Mouse (Mus musculus) c-Kit-positive CD71-negative TER-119-negative erythroid progenitor cells, embryonic 14.5 days (primary cell): ENCODE measurements around the gene Pdxk.
"Not testable (repeated sequence)": the region's sequence is repeated elsewhere in the genome, so short reads cannot be mapped to it uniquely, and the experiment has no call there.

Source experiments
- DNase-seq: peaks from one replicate; pipeline ENCODE4 v3.0.0-alpha.2; 2013; ENCODE audit warnings: low read depth

Gene Pdxk

GRCm38 (mm10) chr10:78464792-78465207 lies at the start of gene Pdxk:
Gene Pdxk (minus strand): TSS chr10:78464975.
- DNase-seq, result peak; percentile 91

GRCm38 (mm10) chr10:78502986-78503733 lies 38.4 kb upstream of the Pdxk start:
- no peak for DNase-seq

DNA sequence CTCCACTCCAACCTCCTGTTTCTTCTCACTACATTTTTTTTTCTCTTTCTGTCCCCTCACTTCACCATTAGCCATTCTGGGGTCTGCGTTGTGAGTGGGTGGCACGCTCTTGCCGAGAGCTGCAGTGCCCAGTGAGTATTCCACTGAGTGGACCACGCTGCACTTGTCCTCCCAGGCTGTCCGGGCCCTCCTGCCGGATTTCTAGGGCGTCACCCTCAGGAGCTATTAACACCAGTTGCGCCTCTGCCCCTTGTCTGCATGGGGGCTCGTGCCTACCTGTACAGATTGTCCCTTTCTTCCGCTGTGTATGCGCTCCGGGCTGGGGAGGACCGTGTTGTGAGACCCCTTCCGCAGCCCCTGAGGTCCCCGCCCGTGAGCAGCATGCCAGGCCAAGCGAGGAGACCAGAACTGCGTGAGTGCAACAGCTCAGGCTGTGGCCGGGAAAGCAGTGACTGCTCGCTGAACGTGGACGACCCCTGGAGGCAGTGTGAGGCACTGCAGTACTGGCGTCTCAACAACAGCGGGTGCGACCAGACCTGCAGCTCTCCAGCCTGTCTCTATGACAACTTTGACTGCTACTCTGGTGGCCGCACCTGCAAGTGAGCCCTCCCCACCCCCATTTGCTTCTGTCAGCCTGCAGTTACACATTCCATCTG lies 22.8 kb upstream of the Pdxk start:
- peak; percentile 66 for DNase-seq

- DNase-seq, result no peak
These were observed 22.1 kb upstream of the Pdxk start for GRCm38 (mm10) chr10:78486871-78487270.

GRCm38 (mm10) chr10:78485369-78485768 lies 20.6 kb upstream of the Pdxk start:
- DNase-seq, result not testable (repeated sequence)

GRCm38 (mm10) chr10:78481928-78482499 lies 17.2 kb upstream of the Pdxk start:
- peak; percentile 81 for DNase-seq

- no peak for DNase-seq
These were observed 16.5 kb upstream of the Pdxk start for GRCm38 (mm10) chr10:78480954-78481927.

GRCm38 (mm10) chr10:78476821-78477220 lies 12.0 kb upstream of the Pdxk start:
- no peak for DNase-seq

DNA sequence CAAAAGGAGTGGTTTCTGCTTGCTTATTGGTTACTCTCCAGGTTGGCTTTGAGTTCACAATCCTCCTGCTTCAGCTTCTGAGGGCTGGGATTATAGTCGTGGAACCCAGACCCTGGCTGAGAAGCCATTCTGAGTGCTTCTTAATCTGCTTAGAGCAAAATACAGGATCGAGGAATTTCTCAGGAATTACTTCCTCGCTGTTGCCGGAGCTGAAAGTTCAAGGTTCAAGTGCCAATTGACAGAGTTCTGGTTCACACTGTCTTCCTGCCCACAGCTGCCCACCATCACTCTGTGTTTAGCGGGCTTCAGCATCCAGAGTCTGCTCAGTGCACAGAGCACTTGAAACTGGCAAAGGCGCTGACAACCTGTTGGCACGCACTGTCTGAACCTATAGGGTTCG lies 10.0 kb upstream of the Pdxk start:
- DNase-seq, result no peak

- no peak for DNase-seq
These were observed 8.7 kb upstream of the Pdxk start for GRCm38 (mm10) chr10:78473434-78473833.

DNA sequence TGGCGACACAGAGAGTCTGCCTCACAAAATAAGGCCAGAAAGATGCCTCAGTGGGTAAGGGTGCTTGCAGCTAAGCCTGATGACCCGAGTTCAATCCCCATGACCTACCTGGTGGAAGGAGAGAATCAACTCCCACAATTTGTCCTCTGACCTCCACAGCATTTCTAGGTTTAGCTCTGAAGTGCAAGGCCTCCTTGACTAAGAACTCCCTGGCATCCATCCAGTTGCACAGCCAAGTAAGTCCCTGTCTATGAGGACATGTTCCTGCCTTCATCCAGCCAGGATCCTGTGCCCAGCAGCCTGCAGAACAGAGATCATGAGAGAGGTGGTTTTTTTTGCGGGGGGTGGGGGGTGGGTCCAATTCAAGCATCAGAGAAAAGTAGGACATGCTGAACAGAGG lies 7.3 kb upstream of the Pdxk start:
- DNase-seq, result no peak

DNA sequence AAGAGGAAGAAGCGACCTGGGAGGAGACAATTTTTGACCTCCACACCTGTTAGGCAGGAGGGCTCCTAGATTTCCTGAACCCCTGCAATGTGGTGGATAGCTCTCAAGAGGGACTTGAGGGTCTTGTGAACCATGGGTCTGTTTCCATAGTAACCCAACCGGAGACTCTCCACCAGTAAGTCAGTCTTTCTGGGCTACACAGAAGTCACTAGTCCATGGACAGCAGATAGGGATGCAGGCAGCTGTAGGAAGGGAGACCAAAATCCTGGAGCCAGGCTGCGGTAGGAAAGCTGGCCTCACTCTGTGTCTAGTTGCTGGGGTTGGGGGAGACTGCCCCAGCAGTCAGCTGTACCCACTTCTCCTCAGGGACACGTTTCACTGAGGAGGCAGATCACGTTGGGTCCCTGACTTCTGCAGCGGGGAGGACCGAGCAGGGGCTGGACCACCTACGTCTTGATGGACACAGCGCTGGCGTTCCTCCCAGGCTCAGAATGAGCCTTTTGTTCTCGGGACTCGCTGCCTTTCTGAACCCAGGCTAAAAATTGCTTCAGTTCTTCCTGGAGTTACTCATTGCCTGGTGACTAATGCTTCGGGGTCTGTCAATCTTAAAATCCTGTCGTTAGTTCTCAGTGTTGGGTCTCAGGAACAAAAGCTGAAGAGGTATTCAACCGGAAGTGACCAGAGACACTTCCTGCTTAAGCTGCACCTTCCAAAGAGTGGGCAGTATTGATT lies 6.0 kb upstream of the Pdxk start:
- no peak for DNase-seq

DNA sequence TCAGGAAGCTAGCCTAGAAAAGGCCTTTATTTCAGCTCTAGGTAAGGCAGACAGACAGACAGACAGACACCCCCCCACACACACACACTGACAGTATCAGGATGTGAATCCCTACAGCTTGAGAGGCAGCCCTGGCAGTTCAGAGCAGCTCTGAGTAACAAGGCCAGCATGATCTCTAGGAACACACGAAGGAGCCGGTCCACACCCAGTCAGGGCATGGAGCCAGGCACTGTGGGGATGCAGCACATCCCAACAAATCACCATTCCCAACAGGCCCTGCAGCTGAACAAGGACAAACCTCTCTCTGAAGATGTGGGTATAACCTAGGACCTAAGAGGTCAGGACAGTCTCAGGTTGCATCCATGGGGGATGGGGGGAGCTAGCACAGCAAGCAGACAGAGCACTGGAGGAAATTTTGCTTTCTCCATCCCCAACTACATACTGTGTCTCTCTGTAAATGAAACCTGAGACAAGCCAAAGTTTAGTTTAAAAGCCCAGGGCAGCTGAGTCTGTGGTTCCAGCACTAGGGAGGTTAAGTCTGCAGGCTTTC lies 3.1 kb upstream of the Pdxk start:
- DNase-seq, result no peak

DNA sequence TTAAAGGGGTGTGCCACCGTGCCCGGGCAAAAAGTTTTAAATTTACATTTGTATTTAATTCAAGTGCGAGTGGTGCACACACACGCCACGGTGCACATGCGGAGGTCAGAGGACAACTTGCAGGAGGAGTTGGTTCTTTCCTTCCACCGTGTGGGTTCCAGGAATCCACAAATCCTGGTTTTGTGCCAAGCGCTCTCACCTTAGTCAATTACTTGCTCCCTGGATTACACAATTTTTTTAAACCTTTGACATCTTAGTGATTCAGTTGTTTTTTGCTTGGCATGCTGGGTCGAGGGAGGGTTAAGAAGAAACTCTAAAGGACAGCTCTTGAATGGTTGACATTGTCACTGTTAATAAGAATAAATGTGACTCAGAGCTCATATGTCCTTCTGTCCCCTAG lies 1.9 kb upstream of the Pdxk start:
- DNase-seq, result no peak

- DNase-seq, result no peak
These were observed 697 bp upstream of the Pdxk start for GRCm38 (mm10) chr10:78465472-78465871.

- DNase-seq, result no peak
These were observed 479 bp downstream of the Pdxk start for GRCm38 (mm10) chr10:78464201-78464791.

DNA sequence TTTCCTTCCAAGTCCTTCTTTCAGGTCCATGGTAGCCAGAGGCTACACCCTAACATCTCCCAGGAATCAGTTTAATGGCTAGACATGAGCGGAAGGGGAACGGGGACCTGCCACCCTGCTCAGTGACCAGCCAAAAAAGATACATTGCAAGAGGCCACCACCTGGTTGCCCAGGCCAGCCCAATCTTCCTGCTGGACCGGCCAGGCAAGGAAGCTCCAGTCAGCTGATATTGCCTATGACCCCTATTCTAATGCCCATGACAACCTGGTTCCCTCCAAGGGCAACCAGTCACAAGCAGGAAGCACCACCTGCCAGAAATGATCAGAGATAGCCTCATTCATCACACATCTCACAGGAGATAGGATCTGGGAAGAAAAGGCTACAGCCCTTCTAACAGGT lies 1.0 kb downstream of the Pdxk start:
- DNase-seq, result no peak

DNA sequence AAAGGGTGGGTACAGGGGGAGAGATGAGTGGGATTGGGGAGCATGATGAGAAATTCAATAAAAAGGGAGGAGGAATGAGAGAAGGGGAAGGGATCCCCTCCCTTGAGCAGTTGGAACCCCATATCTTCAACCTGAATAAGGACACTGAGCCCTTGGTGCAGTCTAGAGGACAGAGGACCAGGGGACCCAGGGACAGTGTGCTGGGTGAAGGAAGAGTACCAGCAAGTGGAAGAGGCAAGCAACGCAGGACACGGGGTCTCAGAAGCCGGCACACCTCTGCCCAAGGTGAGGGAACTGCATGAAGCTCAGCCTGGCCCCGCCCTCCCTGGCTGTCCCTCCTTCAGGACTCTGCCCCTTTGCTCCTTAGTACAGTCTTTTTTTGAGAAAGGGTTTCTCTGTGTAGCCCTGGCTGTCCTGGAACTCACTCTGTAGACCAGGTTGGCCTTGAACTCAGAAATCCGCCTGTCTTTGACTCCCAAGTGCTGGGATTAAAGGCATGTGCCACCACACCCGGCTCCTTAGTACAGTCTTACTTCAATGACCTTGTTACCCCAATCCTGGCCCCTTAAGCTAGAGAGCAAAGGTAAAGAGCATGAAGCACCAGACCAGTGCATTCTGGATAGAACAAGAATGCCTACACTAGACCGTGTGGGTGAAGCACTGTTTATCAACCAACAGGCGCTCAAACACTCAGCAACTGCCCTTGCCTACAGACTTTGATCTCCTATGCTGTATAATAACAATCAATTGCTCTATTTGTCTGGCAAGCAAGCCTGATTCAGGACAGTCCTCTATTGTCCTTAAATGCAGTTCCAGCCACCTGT lies 1.6 kb downstream of the Pdxk start:
- no peak for DNase-seq

GRCm38 (mm10) chr10:78461767-78462166 lies 3.0 kb downstream of the Pdxk start:
- DNase-seq, result no peak

DNA sequence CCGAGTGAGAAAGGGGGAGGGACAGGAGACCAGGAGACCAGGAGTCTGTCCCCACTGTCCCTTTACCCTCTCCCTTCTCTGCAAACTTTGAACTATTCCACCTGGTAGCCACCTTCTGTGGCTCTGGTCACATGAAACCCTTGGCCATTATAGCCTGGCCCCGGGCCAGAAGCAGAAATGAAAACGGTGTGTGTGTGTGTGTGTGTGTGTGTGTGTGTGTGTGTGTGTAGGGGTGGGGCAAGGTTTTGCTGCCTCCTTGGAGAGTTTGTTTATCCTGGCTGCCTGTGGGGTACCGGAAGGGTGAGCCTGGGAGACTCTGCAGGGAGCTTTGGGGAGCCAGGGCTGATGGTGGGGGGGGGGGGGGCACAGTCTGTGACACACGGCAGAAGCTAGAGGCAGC lies 4.3 kb downstream of the Pdxk start:
- no peak for DNase-seq
